Mouse (Mus musculus) embryonic facial prominence, embryonic 14.5 days (tissue): ENCODE results near the gene Btbd8. TPM values are rescaled to one million over a fixed set of nuclear protein-coding genes. Genes with fewer than 3 reads are reported as not detected.

Source experiments
- ATAC-seq: fragments of 200-750 bp; cut with Nextera tagmentation; 2 replicates; pipeline ENCODE4 v1.8.0; 2017; ENCODE audit warnings: low read depth, moderate number of reproducible peaks, moderate TSS enrichment
- DNase-seq: peaks from one replicate; pipeline ENCODE4 v3.0.0-alpha.2; 2015; ENCODE audit warnings: low spot score
- H3K27ac ChIP-seq: fragments of 300-500 bp; sonication (generic); replicated peaks from 2 replicates; pipeline ENCODE4 v1.5.1; 2014; ENCODE audit warnings: low read depth, mild to moderate bottlenecking, low read length, moderate library complexity
- H3K27me3 ChIP-seq: fragments of 300-500 bp; sonication (generic); replicated peaks from 2 replicates; pipeline ENCODE4 v1.6.1; 2014; ENCODE audit warnings: low read length; ENCODE audit not compliant: control insufficient read depth, insufficient read depth
- H3K36me3 ChIP-seq: fragments of 300-500 bp; sonication (generic); 2 replicates; pipeline ENCODE4 v1.6.1; 2014; ENCODE audit warnings: low read length, mixed read lengths; ENCODE audit not compliant: control insufficient read depth, insufficient read depth
- H3K4me1 ChIP-seq: fragments of 300-500 bp; sonication (generic); 2 replicates; pipeline ENCODE4 v1.6.1; 2014; ENCODE audit warnings: antibody characterized with exemption, low read length; ENCODE audit not compliant: control insufficient read depth, insufficient read depth
- H3K4me2 ChIP-seq: fragments of 300-500 bp; sonication (generic); 2 replicates; pipeline ENCODE4 v1.6.1; 2014; ENCODE audit warnings: low read depth, mild to moderate bottlenecking, low read length, moderate library complexity, mixed read lengths
- H3K4me3 ChIP-seq: fragments of 300-500 bp; sonication (generic); 2 replicates; pipeline ENCODE4 v1.5.1; 2014; ENCODE audit warnings: low read depth, mild to moderate bottlenecking, low read length
- H3K9ac ChIP-seq: fragments of 300-500 bp; sonication (generic); 2 replicates; pipeline ENCODE4 v1.6.1; 2014; ENCODE audit warnings: low read depth, mild to moderate bottlenecking, low read length, moderate library complexity, mixed read lengths
- H3K9me3 ChIP-seq: fragments of 300-500 bp; sonication (generic); 2 replicates; pipeline ENCODE4 v1.6.1; 2016; ENCODE audit warnings: low read length; ENCODE audit not compliant: control insufficient read depth
- WGBS: fragments of 180-500 bp; shearing (Covaris S2); extraction: QIAGEN DNeasy Blood & Tissue Kit; methylation state at CpG from one replicate; pipeline ENCODE4 v1.1.7; 2014; 5-methylcytosine and 5-hydroxymethylcytosine counted together
- polyA plus RNA-seq: library from polyadenylated mRNA; unstranded; fragments of >200 nt; fragmentation: Nextera tagmentation; extraction: Ambion mirVana; gene quantifications from 2 replicates; pipeline ENCODE4 v1.2.1, GENCODE M21; 2014

Btbd8 gene
- polyA plus RNA-seq, 1 experiment from 2014 or later = 4.8 TPM

- 18% methylated on average over 4 of the region's 4 CpGs for WGBS
- Histone ChIP-seq H3K9me3 (no peaks in the 10 kb centered on the region), H3K4me2 (0 out of 2 replicates have a peak overlapping the region, but pooled peaks have one; percentile 4), H3K4me1 (no peaks in the 10 kb centered on the region), H3K27me3 (no peaks in the 10 kb centered on the region), H3K4me3 (no peak overlapping the region), H3K9ac (no peak overlapping the region), H3K36me3 (no peaks in the 10 kb centered on the region), H3K27ac (peak overlapping the region; percentile 28; the same call in 1 of the 2 replicates)
- DNase-seq (peak; percentile 72), ATAC-seq (peak; percentile 87)
Measured at GRCm38 (mm10) chr5:107411326-107411725, 26.5 kb upstream of the Btbd8 start.

GRCm38 (mm10) chr5:107412285-107412684 lies 25.5 kb upstream of the Btbd8 start:
- H3K4me1 ChIP-seq = no peaks in the 10 kb centered on the region
- H3K4me3 ChIP-seq = no peak overlapping the region
- WGBS = 74% methylated on average over 2 of the region's 2 CpGs
- H3K9me3 ChIP-seq = no peaks in the 10 kb centered on the region
- no peak overlapping the region for H3K27ac ChIP-seq
- DNase-seq (no peak), ATAC-seq (no peak)
- no peaks in the 10 kb centered on the region for H3K27me3 ChIP-seq
- no peak overlapping the region for H3K9ac ChIP-seq
- no peaks in the 10 kb centered on the region for H3K36me3 ChIP-seq
- no peak overlapping the region for H3K4me2 ChIP-seq

- 84% methylated on average over 2 of the region's 2 CpGs for WGBS
- H3K9me3 ChIP-seq = no peaks in the 10 kb centered on the region
Measured at GRCm38 (mm10) chr5:107415098-107415497, 22.7 kb upstream of the Btbd8 start.

GRCm38 (mm10) chr5:107421676-107422075 lies 16.1 kb upstream of the Btbd8 start:
- Histone ChIP-seq H3K36me3 (no peaks in the 10 kb centered on the region), H3K4me1 (no peaks in the 10 kb centered on the region), H3K9me3 (no peaks in the 10 kb centered on the region), H3K4me2 (no peak overlapping the region), H3K9ac (no peak overlapping the region), H3K27ac (no peak overlapping the region), H3K27me3 (no peaks in the 10 kb centered on the region), H3K4me3 (no peak overlapping the region)
- ATAC-seq (no peak), DNase-seq (peak; percentile 58)
- 43% methylated on average over 1 of the region's 1 CpGs for WGBS

More at GRCm38 (mm10) chr5:107415098-107415497, 22.7 kb upstream of the Btbd8 start:
- ATAC-seq = no peak
- Histone ChIP-seq H3K27ac (no peak overlapping the region), H3K4me3 (no peak overlapping the region), H3K4me2 (no peak overlapping the region), H3K27me3 (no peaks in the 10 kb centered on the region), H3K36me3 (no peaks in the 10 kb centered on the region), H3K4me1 (no peaks in the 10 kb centered on the region), H3K9ac (no peak overlapping the region)
- no peak for DNase-seq

GRCm38 (mm10) chr5:107431249-107431648 lies 6.5 kb upstream of the Btbd8 start, which contains the start of gene Lpcat2b:
Lpcat2b (plus strand) TSS chr5:107431549.
- WGBS = 70% methylated on average over 3 of the region's 3 CpGs
- Histone ChIP-seq H3K4me2 (no peak within 1 kb of the TSS), H3K27ac (no peak within 1 kb of the TSS), H3K9me3 (no peaks in the 10 kb centered on the region), H3K4me1 (no peaks in the 10 kb centered on the region), H3K4me3 (no peak within 1 kb of the TSS), H3K36me3 (no peaks in the 10 kb centered on the region), H3K9ac (no peak within 1 kb of the TSS), H3K27me3 (no peaks in the 10 kb centered on the region)
- DNase-seq = no peak
- no peak for ATAC-seq

- Histone ChIP-seq H3K9me3 (no peaks in the 10 kb centered on the region), H3K27ac (no peak overlapping the region), H3K36me3 (no peaks in the 10 kb centered on the region), H3K4me2 (no peak overlapping the region), H3K27me3 (no peaks in the 10 kb centered on the region), H3K4me3 (no peak overlapping the region), H3K9ac (no peak overlapping the region), H3K4me1 (peaks cover 7% of the 10 kb centered on the region; the same call in 1 of the 2 replicates)
- ATAC-seq (no peak), DNase-seq (no peak)
- 59% methylated on average over 5 of the region's 5 CpGs for WGBS
Measured at GRCm38 (mm10) chr5:107434001-107434400, 3.8 kb upstream of the Btbd8 start.

- 83% methylated on average over 6 of the region's 6 CpGs for WGBS
- DNase-seq = no peak
- Histone ChIP-seq H3K27ac (no peak overlapping the region), H3K4me3 (no peak overlapping the region), H3K9ac (no peak overlapping the region), H3K27me3 (no peaks in the 10 kb centered on the region), H3K4me2 (no peak overlapping the region), H3K36me3 (no peaks in the 10 kb centered on the region), H3K4me1 (peaks cover 8% of the 10 kb centered on the region; the same call in 1 of the 2 replicates), H3K9me3 (no peaks in the 10 kb centered on the region)
- ATAC-seq = no peak
Measured at GRCm38 (mm10) chr5:107436185-107436584, 1.6 kb upstream of the Btbd8 start.

GRCm38 (mm10) chr5:107436587-107437209 lies 1.1 kb upstream of the Btbd8 start:
- no peak for ATAC-seq
- no peak for DNase-seq
- WGBS = 68% methylated on average over 6 of the region's 6 CpGs

GRCm38 (mm10) chr5:107438353-107438752 lies 556 bp downstream of the Btbd8 start:
- ATAC-seq (no peak), DNase-seq (no peak)
- Histone ChIP-seq H3K9me3 (no peaks in the 10 kb centered on the region), H3K4me2 (peak overlapping the region; percentile 66), H3K9ac (peak overlapping the region; percentile 90), H3K27me3 (no peaks in the 10 kb centered on the region), H3K36me3 (no peaks in the 10 kb centered on the region), H3K4me3 (peak overlapping the region; percentile 83), H3K4me1 (peaks cover 8% of the 10 kb centered on the region; the same call in 1 of the 2 replicates), H3K27ac (peak overlapping the region; percentile 88)
- WGBS = 15% methylated on average over 7 of the region's 7 CpGs

More at GRCm38 (mm10) chr5:107436587-107437209, 1.1 kb upstream of the Btbd8 start:
- Histone ChIP-seq H3K9ac (no peak overlapping the region), H3K4me1 (peaks cover 8% of the 10 kb centered on the region; the same call in 1 of the 2 replicates), H3K27ac (no peak overlapping the region), H3K4me3 (no peak overlapping the region), H3K9me3 (no peaks in the 10 kb centered on the region), H3K27me3 (no peaks in the 10 kb centered on the region), H3K4me2 (no peak overlapping the region), H3K36me3 (no peaks in the 10 kb centered on the region)
